Mouse (Mus musculus) kidney, postnatal 36 days (tissue): ENCODE measurements around the gene Wnt8b.

ENCODE experiments used
- DNase-seq, 2 experiments: peaks; one replicate each; pipeline ENCODE4 v3.0.0; 2021 to 2022; ENCODE audit warnings: mixed read lengths in 2 of 2

The Wnt8b gene

GRCm38 (mm10) chr19:44512601-44513000 lies 19.3 kb downstream of the Wnt8b start:
- DNase-seq, result no peak

- no peak for DNase-seq
Measured at GRCm38 (mm10) chr19:44513054-44513833, 20.0 kb downstream of the Wnt8b start.

- no peak for DNase-seq
Measured at GRCm38 (mm10) chr19:44513921-44514482, 20.7 kb downstream of the Wnt8b start.

- no peak for DNase-seq
Measured at GRCm38 (mm10) chr19:44514521-44515451, 21.5 kb downstream of the Wnt8b start.

- DNase-seq, result no peak
Measured at GRCm38 (mm10) chr19:44515769-44516168, 22.5 kb downstream of the Wnt8b start.

GRCm38 (mm10) chr19:44517996-44518768 lies 24.9 kb downstream of the Wnt8b start:
- peak in 1 of 2 experiments; percentile 41 for DNase-seq

GRCm38 (mm10) chr19:44519152-44519551 lies 25.9 kb downstream of the Wnt8b start:
- peak; percentile 50 to 65 for DNase-seq

GRCm38 (mm10) chr19:44525551-44526205 lies 32.4 kb downstream of the Wnt8b start:
- DNase-seq, result no peak

GRCm38 (mm10) chr19:44530018-44530417 lies 36.7 kb downstream of the Wnt8b start:
- no peak for DNase-seq

GRCm38 (mm10) chr19:44535376-44535775 lies 42.1 kb downstream of the Wnt8b start:
- DNase-seq, result peak in 1 of 2 experiments; percentile 33

- no peak for DNase-seq
Measured at GRCm38 (mm10) chr19:44537416-44537815, 44.1 kb downstream of the Wnt8b start.

- DNase-seq, result no peak
Measured at GRCm38 (mm10) chr19:44542694-44543178, 49.5 kb downstream of the Wnt8b start.

- no peak for DNase-seq
Measured at GRCm38 (mm10) chr19:44544372-44544771, 51.1 kb downstream of the Wnt8b start.

GRCm38 (mm10) chr19:44544775-44545174 lies 51.5 kb downstream of the Wnt8b start:
- peak; percentile 75 to 91 for DNase-seq

GRCm38 (mm10) chr19:44545321-44546041 lies 52.2 kb downstream of the Wnt8b start, which contains the start of gene Sec31b:
Sec31b (minus strand) TSS chr19:44545864.
- peak; percentile 65 to 84 for DNase-seq

GRCm38 (mm10) chr19:44552731-44553130 lies 59.5 kb downstream of the Wnt8b start, which contains the start of gene Gm20538:
Gm20538 (minus strand) TSS chr19:44552831.
- DNase-seq, result no peak

GRCm38 (mm10) chr19:44553286-44553685 lies 60.0 kb downstream of the Wnt8b start:
- DNase-seq, result peak; percentile 53 to 71

GRCm38 (mm10) chr19:44554490-44554860 lies 61.2 kb downstream of the Wnt8b start:
- DNase-seq, result no peak

- peak; percentile 97 to 98 for DNase-seq
Measured at GRCm38 (mm10) chr19:44554861-44555590, 61.8 kb downstream of the Wnt8b start, which contains the start of gene Ndufb8. Ndufb8 (minus strand) TSS chr19:44555440.

GRCm38 (mm10) chr19:44562652-44563206 lies 69.5 kb downstream of the Wnt8b start, which contains the start of gene Hif1an:
Hif1an (plus strand) TSS chr19:44562850.
- DNase-seq, result peak; percentile 97
